Mouse (Mus musculus) stomach, postnatal 0 days (tissue): ENCODE measurements around the gene Mrc2. TPM values are rescaled to one million over a fixed set of nuclear protein-coding genes. Genes with fewer than 3 reads are reported as not detected.

ENCODE experiments used
- ATAC-seq: fragments of 200-750 bp; cut with Nextera tagmentation; 2 replicates; pipeline ENCODE4 v1.8.0; 2017; ENCODE audit not compliant: low FRiP score, low TSS enrichment
- DNase-seq: peaks from one replicate; pipeline ENCODE4 v3.0.0-alpha.2; 2016; ENCODE audit warnings: low spot score
- H3K27ac ChIP-seq: fragments of 300-500 bp; sonication (generic); replicated peaks from 2 replicates; pipeline ENCODE4 v1.5.1; 2014; ENCODE audit warnings: mild to moderate bottlenecking, control low read depth
- H3K27me3 ChIP-seq: fragments of 300-500 bp; sonication (generic); 2 replicates; pipeline ENCODE4 v1.6.1; 2014; ENCODE audit warnings: low read length; ENCODE audit not compliant: control insufficient read depth, insufficient read depth
- H3K36me3 ChIP-seq: fragments of 300-500 bp; sonication (generic); 2 replicates; pipeline ENCODE4 v1.6.1; 2014; ENCODE audit warnings: low read length, mixed read lengths; ENCODE audit not compliant: control insufficient read depth, insufficient read depth
- H3K4me1 ChIP-seq: fragments of 300-500 bp; sonication (generic); replicated peaks from 2 replicates; pipeline ENCODE4 v1.6.1; 2014; ENCODE audit warnings: antibody characterized with exemption; ENCODE audit not compliant: control insufficient read depth, insufficient read depth
- H3K4me2 ChIP-seq: fragments of 300-500 bp; sonication (generic); replicated peaks from 2 replicates; pipeline ENCODE4 v1.6.1; 2014; ENCODE audit warnings: low read depth, mild to moderate bottlenecking, control low read depth, moderate library complexity
- H3K4me3 ChIP-seq: fragments of 300-500 bp; sonication (generic); 2 replicates; pipeline ENCODE4 v1.5.1; 2014; ENCODE audit warnings: low read depth, low read length, control low read depth
- H3K9ac ChIP-seq: fragments of 300-500 bp; sonication (generic); 2 replicates; pipeline ENCODE4 v1.6.1; 2014; ENCODE audit warnings: mild to moderate bottlenecking, low read length, control low read depth, mixed read lengths
- H3K9me3 ChIP-seq: fragments of 300-500 bp; sonication (generic); 2 replicates; pipeline ENCODE4 v1.6.1; 2016; ENCODE audit warnings: low read length; ENCODE audit not compliant: control insufficient read depth
- CTCF ChIP-seq: IDR thresholded peaks from 2 replicates; pipeline ENCODE4 v1.5.1; 2016; ENCODE audit warnings: antibody characterized with exemption, low read depth, mild to moderate bottlenecking, moderate library complexity
- EP300 ChIP-seq: optimal IDR thresholded peaks from 2 replicates; pipeline ENCODE3; 2016; ENCODE audit warnings: antibody characterized with exemption
- WGBS: fragments of 180-500 bp; shearing (Covaris S2); extraction: QIAGEN DNeasy Blood & Tissue Kit; methylation state at CpG from one replicate; pipeline ENCODE4 v1.1.7; 2014; 5-methylcytosine and 5-hydroxymethylcytosine counted together
- polyA plus RNA-seq: library from polyadenylated mRNA; unstranded; fragments of >200 nt; fragmentation: Nextera tagmentation; extraction: Ambion mirVana; gene quantifications from 2 replicates; pipeline ENCODE4 v1.2.1, GENCODE M21; 2015

Mrc2 gene
- polyA plus RNA-seq, 1 experiment from 2014 or later = 2.9 TPM

DNA sequence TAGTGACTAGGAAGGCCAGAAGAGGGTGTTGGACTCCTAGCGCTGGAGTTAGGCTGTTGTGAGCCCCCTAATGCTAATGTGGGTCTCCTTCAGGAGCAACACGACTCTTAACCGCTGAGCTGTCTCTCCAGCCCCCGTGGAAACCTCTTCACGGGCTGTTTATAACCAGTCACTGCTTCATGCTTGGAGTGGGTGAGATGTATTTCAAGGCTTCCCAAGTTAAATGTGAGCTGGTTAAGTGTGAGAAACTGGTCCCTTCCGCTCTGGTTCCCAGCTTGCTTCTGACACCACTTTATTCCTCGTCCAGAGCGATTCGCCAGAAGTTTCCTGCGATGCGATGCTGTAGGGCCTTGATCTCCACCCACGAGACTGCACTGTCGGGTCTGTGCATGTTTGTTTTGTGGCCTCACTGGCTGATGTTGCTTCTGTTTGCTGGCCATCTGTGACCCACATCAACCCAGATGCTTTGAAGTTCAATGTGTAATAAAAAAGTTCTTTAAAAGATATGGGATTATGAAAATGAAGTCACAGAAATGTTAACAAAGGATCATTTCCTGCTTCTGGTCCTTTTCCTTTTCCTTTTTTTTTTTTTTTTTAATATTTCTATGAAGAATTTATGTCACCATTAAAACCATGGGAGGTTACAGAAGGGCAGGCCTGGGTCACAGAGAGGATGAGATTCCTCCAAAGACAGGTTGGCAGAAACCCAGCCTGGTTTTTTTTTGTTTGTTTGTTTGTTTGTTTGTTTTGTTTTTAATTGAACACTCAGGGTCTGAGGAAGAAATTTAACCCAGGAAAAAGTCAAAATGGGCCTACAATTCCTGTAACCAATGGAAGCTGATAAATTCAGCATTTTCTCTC lies 77.3 kb downstream of the Mrc2 start:
- Histone ChIP-seq H3K36me3 (no peaks in the 10 kb centered on the region), H3K27ac (no peak overlapping the region), H3K27me3 (no peaks in the 10 kb centered on the region), H3K4me1 (no peaks in the 10 kb centered on the region), H3K9me3 (no peaks in the 10 kb centered on the region), H3K9ac (no peak overlapping the region), H3K4me2 (no peak overlapping the region), H3K4me3 (no peak overlapping the region)
- no peak for DNase-seq
- WGBS = 76% methylated on average over 13 of the region's 13 CpGs
- ATAC-seq = no peak
- no peak for TF ChIP-seq EP300
- TF ChIP-seq CTCF = no peak

- 83% methylated on average over 9 of the region's 9 CpGs for WGBS
- Histone ChIP-seq H3K36me3 (no peaks in the 10 kb centered on the region), H3K4me3 (no peak overlapping the region), H3K9me3 (no peaks in the 10 kb centered on the region), H3K9ac (no peak overlapping the region), H3K27ac (no peak overlapping the region), H3K4me2 (no peak overlapping the region), H3K27me3 (no peaks in the 10 kb centered on the region), H3K4me1 (no peaks in the 10 kb centered on the region)
- ATAC-seq (no peak), DNase-seq (no peak)
- no peak for TF ChIP-seq CTCF
- no peak for TF ChIP-seq EP300
Measured at GRCm38 (mm10) chr11:105371818-105372217, 79.4 kb downstream of the Mrc2 start.

GRCm38 (mm10) chr11:105373881-105374280 lies 81.4 kb downstream of the Mrc2 start:
- DNase-seq = no peak
- Histone ChIP-seq H3K9me3 (no peaks in the 10 kb centered on the region), H3K27ac (no peak overlapping the region), H3K9ac (no peak overlapping the region), H3K4me2 (no peak overlapping the region), H3K4me1 (no peaks in the 10 kb centered on the region), H3K36me3 (no peaks in the 10 kb centered on the region), H3K4me3 (no peak overlapping the region), H3K27me3 (no peaks in the 10 kb centered on the region)
- no peak for TF ChIP-seq EP300
- WGBS = 77% methylated on average over 8 of the region's 8 CpGs
- ATAC-seq = no peak

DNA sequence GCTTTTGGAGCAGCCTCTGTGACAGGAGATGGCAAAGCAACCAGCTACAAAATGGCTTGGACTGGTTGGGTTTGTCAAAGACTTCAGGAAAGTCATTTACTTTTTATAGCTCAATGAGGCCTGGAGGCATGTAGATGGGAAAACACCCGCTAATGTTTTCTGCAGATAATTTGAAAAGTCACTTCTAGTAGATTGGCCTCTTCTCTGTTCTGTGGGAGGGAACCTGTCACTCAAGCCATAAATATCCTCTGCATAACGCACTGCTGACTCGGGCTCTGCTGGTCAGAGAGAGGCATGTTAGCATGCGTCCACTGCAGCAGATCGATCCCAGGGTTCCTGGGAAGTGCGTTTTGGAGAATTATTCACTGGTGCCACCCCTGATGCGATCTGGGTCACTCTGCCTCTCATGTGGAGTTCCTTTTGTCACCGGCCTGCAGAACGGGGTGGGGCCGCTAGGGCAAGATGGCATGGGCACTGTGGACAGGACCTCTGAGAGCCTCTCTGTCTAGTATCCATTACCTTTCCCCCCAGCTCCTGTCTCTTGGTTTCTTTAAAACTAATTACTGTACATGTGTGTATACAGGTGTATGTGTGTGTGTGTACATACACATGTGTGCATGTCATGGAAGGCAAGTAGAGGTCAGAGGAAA lies 82.2 kb downstream of the Mrc2 start:
- Histone ChIP-seq H3K4me1 (no peaks in the 10 kb centered on the region), H3K4me2 (no peak overlapping the region), H3K27ac (no peak overlapping the region), H3K9me3 (no peaks in the 10 kb centered on the region), H3K9ac (no peak overlapping the region), H3K4me3 (no peak overlapping the region), H3K36me3 (no peaks in the 10 kb centered on the region), H3K27me3 (no peaks in the 10 kb centered on the region)
- ATAC-seq = no peak
- no peak for DNase-seq
- TF ChIP-seq EP300 (no peak), CTCF (no peak)
- WGBS = 66% methylated on average over 10 of the region's 10 CpGs

DNA sequence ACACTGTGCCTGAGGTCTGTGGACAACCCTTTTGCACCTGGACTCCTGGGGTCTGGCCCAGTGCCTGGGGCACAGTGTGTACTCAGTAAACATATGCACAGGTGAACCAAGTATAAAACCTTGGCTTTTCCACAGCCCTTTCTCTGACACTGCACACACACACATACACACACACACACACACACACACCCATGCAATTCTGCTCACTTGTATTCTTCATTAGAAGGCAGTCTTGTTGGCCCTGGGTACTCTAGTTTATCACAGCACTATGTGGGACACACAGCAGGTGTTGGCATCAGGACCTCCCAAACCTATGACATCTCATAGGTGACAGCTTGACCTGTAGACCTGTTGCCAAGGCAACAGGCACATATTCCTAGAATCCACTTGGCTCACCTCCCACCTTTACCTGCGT lies 83.4 kb downstream of the Mrc2 start:
- Histone ChIP-seq H3K27me3 (no peaks in the 10 kb centered on the region), H3K9me3 (no peaks in the 10 kb centered on the region), H3K4me1 (no peaks in the 10 kb centered on the region), H3K4me3 (no peak overlapping the region), H3K27ac (no peak overlapping the region), H3K9ac (no peak overlapping the region), H3K36me3 (no peaks in the 10 kb centered on the region), H3K4me2 (no peak overlapping the region)
- WGBS = 73% methylated on average over 1 of the region's 1 CpGs
- no peak for TF ChIP-seq EP300
- no peak for TF ChIP-seq CTCF
- DNase-seq (peak; percentile 65), ATAC-seq (peak; percentile 83)

DNA sequence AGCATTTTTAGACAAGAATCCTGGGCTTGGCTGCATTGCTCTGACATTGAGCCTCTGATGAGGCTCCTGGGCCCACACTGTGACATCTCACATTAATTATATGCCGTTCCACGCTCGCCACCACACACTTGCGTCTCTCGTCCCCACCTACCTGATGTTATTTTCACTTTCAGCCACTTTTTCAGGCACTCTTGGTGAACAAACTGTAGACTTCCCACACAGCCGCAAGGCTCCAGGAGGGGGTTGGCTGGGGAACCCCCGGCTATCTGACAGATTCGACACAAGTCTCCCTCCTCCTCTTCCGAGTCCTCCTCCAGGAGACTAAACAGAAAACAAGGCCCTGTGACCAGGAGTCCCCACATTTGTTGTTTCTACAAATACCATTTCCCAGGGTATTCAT lies 92.8 kb downstream of the Mrc2 start:
- Histone ChIP-seq H3K4me3 (no peak overlapping the region), H3K9me3 (no peaks in the 10 kb centered on the region), H3K36me3 (no peaks in the 10 kb centered on the region), H3K4me2 (no peak overlapping the region), H3K27me3 (no peaks in the 10 kb centered on the region), H3K27ac (no peak overlapping the region), H3K9ac (no peak overlapping the region), H3K4me1 (no peaks in the 10 kb centered on the region)
- DNase-seq (no peak), ATAC-seq (no peak)
- 89% methylated on average over 9 of the region's 9 CpGs for WGBS
- TF ChIP-seq EP300 = no peak
- no peak for TF ChIP-seq CTCF
